Mouse (Mus musculus) heart, adult 2 months (tissue): ENCODE measurements at regions not wholly inside any gene's neighbourhood (a gene's known extent, or its start where the extent isn't known, plus 50 kb on each side); places are given as distances from the start of the nearest gene placed in this dataset.

Source experiments
- DNase-seq, 2 experiments: peaks; one replicate each; pipeline ENCODE4 v3.0.0; 2021
- H3K27ac ChIP-seq: fragments of 200-600 bp; 2 replicates; pipeline ENCODE4 v1.8.1; 2022
- H3K27me3 ChIP-seq: fragments of 200-500 bp; 2 replicates; pipeline ENCODE4 v1.6.1; 2012; ENCODE audit warnings: mild to moderate bottlenecking, low read length, inconsistent platforms, mixed read lengths; ENCODE audit not compliant: control insufficient read depth, insufficient read depth
- H3K36me3 ChIP-seq: fragments of 200-500 bp; 2 replicates; pipeline ENCODE4 v1.6.1; 2012; ENCODE audit warnings: low read length, inconsistent platforms; ENCODE audit not compliant: control insufficient read depth, insufficient read depth
- H3K4me1 ChIP-seq: fragments of 200-500 bp; 2 replicates; pipeline ENCODE4 v1.6.1; 2011; ENCODE audit warnings: low read length; ENCODE audit not compliant: control insufficient read depth, insufficient read depth
- H3K4me3 ChIP-seq: fragments of 200-600 bp; 2 replicates; pipeline ENCODE4 v1.8.1; 2022
- H3K79me2 ChIP-seq: fragments of 200-500 bp; replicated peaks from 2 replicates; pipeline ENCODE4 v1.6.1; 2012; ENCODE audit warnings: mild to moderate bottlenecking, inconsistent platforms, low read length, moderate library complexity, mixed read lengths; ENCODE audit not compliant: control insufficient read depth, insufficient read depth
- H3K9ac ChIP-seq: fragments of 200-500 bp; 2 replicates; pipeline ENCODE4 v1.6.1; 2012; ENCODE audit warnings: low read depth, mild to moderate bottlenecking, control low read depth, inconsistent platforms, low read length, mixed read lengths
- CTCF ChIP-seq: fragments of 200-600 bp; IDR thresholded peaks from 2 replicates; pipeline ENCODE4 v1.8.1; 2022; ENCODE audit warnings: antibody characterized with exemption, mild to moderate bottlenecking, moderate library complexity
- EP300 ChIP-seq: fragments of 200-500 bp; IDR thresholded peaks from 2 replicates; pipeline ENCODE4 v1.6.1; 2011; ENCODE audit warnings: low read depth, low read length, control low read depth; ENCODE audit not compliant: insufficient read depth
- POLR2A ChIP-seq: fragments of 200-500 bp; IDR thresholded peaks from 2 replicates; pipeline ENCODE4 v1.6.1; 2011; ENCODE audit warnings: mild to moderate bottlenecking, low read depth, low read length, control low read depth; ENCODE audit not compliant: insufficient read depth
- WGBS: fragments of 180-500 bp; shearing (Covaris S2); methylation state at CpG from one replicate; pipeline ENCODE4 v1.1.7; 2018; 5-methylcytosine and 5-hydroxymethylcytosine counted together
- intact Hi-C: fragments of 180-260 bp; cut with DNase I; formaldehyde crosslinking; loops from one replicate; pipeline ENCODE4 v1.15.1; 2025

DNA sequence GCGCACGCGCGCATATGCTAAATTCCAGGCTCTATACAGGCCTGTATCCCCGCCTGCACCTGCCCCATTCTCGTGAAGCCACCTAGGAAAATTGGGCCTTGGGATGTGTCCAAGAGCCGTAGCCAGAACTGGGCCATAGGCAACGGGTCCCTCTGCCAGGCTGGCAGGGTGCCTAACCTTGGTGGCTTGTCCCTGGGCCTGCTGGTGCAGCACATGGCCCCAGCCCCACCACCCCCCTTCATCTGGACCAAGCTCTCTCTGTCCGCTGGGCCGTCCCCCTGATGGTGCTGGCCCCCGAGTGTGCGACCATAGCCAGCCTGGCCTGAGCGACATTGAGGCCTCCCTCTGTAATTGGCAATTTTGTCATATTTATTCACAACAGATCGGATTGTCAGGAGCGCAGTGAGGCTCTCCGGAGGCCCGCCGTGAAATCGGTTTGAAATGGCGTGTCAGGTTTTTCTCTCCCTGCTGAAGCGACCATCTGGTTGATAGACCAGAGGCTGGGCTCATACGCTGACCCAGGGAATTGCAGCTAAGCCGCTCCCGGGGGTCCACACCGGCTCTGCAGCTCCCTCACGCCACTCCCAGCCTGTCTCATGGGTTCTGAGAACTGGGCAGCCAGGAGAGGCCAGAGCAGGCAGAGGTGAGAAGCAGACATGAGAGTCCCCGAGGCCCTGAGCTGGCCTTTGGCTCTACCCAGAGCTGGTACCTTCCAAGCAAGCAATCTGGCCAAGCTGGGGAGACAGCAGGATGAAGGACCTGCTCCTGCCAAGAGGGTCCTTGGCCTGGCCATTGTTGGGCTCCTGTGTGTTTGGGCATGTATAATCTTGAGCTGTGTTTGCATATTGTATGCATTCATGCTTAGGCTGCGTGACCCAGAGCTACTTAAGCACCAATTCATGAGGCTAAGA, 67.6 kb downstream of the Uncx start:
- H3K27ac ChIP-seq = no peak overlapping the region
- no peaks in the 10 kb centered on the region for H3K36me3 ChIP-seq
- no peak for DNase-seq
- H3K4me1 ChIP-seq = no peaks in the 10 kb centered on the region
- H3K4me3 ChIP-seq = no peak overlapping the region
- TF ChIP-seq CTCF (no peak), EP300 (no peak), POLR2A (no peak)
- intact Hi-C loops = no loop called here
- WGBS = 73% methylated on average over 28 of the region's 28 CpGs
- H3K27me3 ChIP-seq = no peaks in the 10 kb centered on the region
- H3K79me2 ChIP-seq = no peaks in the 10 kb centered on the region
- H3K9ac ChIP-seq = no peak overlapping the region

DNA sequence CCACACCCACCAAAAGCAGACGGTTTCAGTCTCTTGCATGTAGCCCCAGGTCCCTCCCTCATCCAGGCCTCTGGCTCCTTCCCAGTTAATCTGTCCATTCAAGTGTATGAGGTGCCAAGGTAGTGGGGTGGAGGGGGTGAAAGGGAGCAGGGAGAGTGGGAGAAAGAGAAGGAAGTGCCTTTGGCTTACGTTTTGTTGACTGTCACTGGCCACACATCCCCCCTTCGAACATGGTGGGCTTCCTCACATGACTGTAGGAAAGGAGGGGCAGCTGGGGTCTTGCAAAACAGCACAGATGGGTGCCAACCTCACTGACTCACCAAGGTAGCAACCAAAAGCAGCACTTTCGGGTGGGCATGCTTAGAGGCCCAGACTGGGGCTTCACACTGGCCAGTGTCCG, 68.9 kb downstream of the Uncx start:
- intact Hi-C loops = no loop called here
- 61% methylated on average over 5 of the region's 5 CpGs for WGBS
- no peaks in the 10 kb centered on the region for H3K36me3 ChIP-seq
- TF ChIP-seq EP300 (no peak), POLR2A (no peak), CTCF (no peak)
- H3K4me3 ChIP-seq = no peak overlapping the region
- H3K9ac ChIP-seq = no peak overlapping the region
- H3K27ac ChIP-seq = no peak overlapping the region
- no peaks in the 10 kb centered on the region for H3K4me1 ChIP-seq
- no peak for DNase-seq
- no peaks in the 10 kb centered on the region for H3K27me3 ChIP-seq
- no peaks in the 10 kb centered on the region for H3K79me2 ChIP-seq

DNA sequence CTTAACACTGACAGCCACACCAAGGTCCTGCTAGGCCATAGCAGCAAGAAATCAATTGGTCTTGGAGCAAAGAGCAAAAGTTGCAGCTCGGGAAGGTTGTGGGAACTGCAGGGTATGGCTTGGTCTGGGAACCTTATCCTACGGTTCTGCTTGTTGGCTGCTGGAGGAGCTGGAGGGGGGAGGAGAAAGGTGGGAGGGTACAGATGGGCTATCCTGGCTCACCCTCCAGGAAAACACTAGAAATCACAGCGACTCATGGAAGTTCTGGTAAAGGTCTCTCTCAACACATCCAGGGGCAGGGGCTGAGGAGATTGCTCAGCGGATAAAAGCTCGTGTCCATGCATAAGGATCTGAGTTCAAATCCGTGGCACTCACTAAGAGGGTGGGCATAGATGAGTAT, 69.4 kb downstream of the Uncx start:
- TF ChIP-seq EP300 (no peak), POLR2A (no peak), CTCF (no peak)
- Histone ChIP-seq H3K36me3 (no peaks in the 10 kb centered on the region), H3K27me3 (no peaks in the 10 kb centered on the region), H3K4me3 (no peak overlapping the region), H3K79me2 (no peaks in the 10 kb centered on the region), H3K27ac (no peak overlapping the region), H3K9ac (no peak overlapping the region), H3K4me1 (no peaks in the 10 kb centered on the region)
- WGBS = 63% methylated on average over 6 of the region's 6 CpGs
- intact Hi-C loops = no loop called here
- DNase-seq = no peak

- intact Hi-C loops = no loop called here
- Histone ChIP-seq H3K36me3 (no peaks in the 10 kb centered on the region), H3K4me3 (no peak overlapping the region), H3K27me3 (no peaks in the 10 kb centered on the region), H3K27ac (no peak overlapping the region), H3K79me2 (no peaks in the 10 kb centered on the region), H3K9ac (no peak overlapping the region), H3K4me1 (no peaks in the 10 kb centered on the region)
- no peak for DNase-seq
- TF ChIP-seq CTCF (no peak), EP300 (no peak), POLR2A (no peak)
- 71% methylated on average over 5 of the region's 5 CpGs for WGBS
Observed at GRCm38 (mm10) chr5:139613601-139614000, 70.3 kb downstream of the Uncx start.

DNA sequence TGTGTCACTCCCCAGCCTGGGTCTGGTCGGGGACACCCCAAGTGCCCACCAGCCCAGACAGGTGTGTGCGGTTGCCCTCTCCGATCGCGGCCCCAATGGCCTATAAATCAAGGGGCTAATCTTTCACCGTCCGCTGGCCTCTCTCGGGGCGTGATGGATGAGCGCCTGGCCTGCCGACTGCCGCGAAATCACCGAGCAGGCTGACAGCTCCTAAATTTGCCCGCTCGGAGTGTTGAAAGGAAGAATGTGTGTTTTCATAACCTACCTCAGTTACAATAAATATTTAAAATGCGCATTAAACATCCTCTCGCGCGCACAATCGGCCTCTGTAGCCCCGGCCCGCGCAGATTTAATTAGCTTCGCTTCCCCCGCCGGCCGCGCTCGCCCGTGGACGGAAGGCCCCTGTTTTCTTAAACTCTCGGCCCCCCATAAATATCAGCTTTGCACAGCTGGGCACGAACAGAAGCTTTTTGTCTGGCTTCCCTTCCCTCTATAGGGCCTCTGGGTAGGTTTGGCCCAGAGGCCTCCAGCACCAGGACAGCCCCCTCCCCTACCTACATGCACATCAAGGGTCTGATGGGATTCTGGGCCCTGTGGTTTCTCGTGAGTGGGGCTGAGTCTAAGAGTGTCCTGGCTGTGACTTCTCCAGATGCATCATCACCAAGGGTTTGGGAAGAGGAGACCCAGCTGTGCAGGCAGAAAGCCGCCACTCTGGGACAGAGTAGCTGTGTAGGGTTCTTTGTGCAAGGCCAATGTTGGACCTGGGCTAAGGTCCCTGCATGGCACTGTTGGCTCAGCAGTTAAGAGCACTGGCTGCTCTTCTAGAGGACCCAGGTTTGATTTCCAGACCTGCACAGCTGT, 76.2 kb downstream of the Uncx start:
- intact Hi-C loops = no loop called here
- DNase-seq = no peak
- Histone ChIP-seq H3K9ac (no peak overlapping the region), H3K4me1 (no peaks in the 10 kb centered on the region), H3K36me3 (no peaks in the 10 kb centered on the region), H3K27ac (no peak overlapping the region), H3K27me3 (no peaks in the 10 kb centered on the region), H3K79me2 (no peaks in the 10 kb centered on the region), H3K4me3 (no peak overlapping the region)
- TF ChIP-seq POLR2A = no peak
- TF ChIP-seq EP300 = no peak
- no peak for TF ChIP-seq CTCF
- WGBS = 54% methylated on average over 36 of the region's 36 CpGs

GRCm38 (mm10) chr5:139625871-139626460, 82.7 kb downstream of the Uncx start:
- H3K9ac ChIP-seq = no peak overlapping the region
- H3K27ac ChIP-seq = no peak overlapping the region
- no peaks in the 10 kb centered on the region for H3K4me1 ChIP-seq
- no peak for DNase-seq
- H3K79me2 ChIP-seq = no peaks in the 10 kb centered on the region
- TF ChIP-seq POLR2A (no peak), CTCF (no peak), EP300 (no peak)
- H3K4me3 ChIP-seq = no peak overlapping the region
- H3K36me3 ChIP-seq = no peaks in the 10 kb centered on the region
- intact Hi-C loops = no loop called here
- 80% methylated on average over 22 of the region's 22 CpGs for WGBS
- H3K27me3 ChIP-seq = no peaks in the 10 kb centered on the region
